Mouse (Mus musculus): ENCODE data around the gene Eps8. TPM values are rescaled to one million over a fixed set of nuclear protein-coding genes. Genes with fewer than 3 reads are reported as not detected.

Gene Eps8
- polyA plus RNA-seq, 1 experiment from 2014 or later: 18.7 TPM

GRCm38 (mm10) chr6:137547555-137547954, 107.1 kb downstream of the Eps8 start:
- no peak overlapping the region for H3K4me2 ChIP-seq
- ATAC-seq (replicated peaks; ENCODE audit: insufficient number of reproducible peaks, low FRiP score, low TSS enrichment): no peak

GRCm38 (mm10) chr6:137546101-137546500, 108.6 kb downstream of the Eps8 start:
- no peaks in the 10 kb centered on the region for H3K27me3 ChIP-seq (ENCODE audit: control insufficient read depth, insufficient read depth, low read length)
- 0 out of 2 replicates have a peak, but pooled peaks cover 5% of the 10 kb centered on the region for H3K9me3 ChIP-seq (replicated peaks; ENCODE audit: control insufficient read depth, low read length)
- no peak overlapping the region for H3K4me3 ChIP-seq (ENCODE audit: low read depth, low read length)
- H3K4me1 ChIP-seq (ENCODE audit: control insufficient read depth, insufficient read depth, low read length): peaks cover 19% of the 10 kb centered on the region
- no peak for ATAC-seq (replicated peaks; ENCODE audit: insufficient number of reproducible peaks, low FRiP score, low TSS enrichment)
- no peak overlapping the region for H3K27ac ChIP-seq (ENCODE audit: low read depth, low read length)
- H3K36me3 ChIP-seq (ENCODE audit: control insufficient read depth, insufficient read depth, low read length): no peaks in the 10 kb centered on the region
- H3K9ac ChIP-seq (ENCODE audit: low read depth, low read length): no peak overlapping the region
- no peak overlapping the region for H3K4me2 ChIP-seq
- WGBS (ENCODE audit: insufficient replicate concordance): 86% methylated on average over 6 of the region's 6 CpGs

More at GRCm38 (mm10) chr6:137547555-137547954, 107.1 kb downstream of the Eps8 start:
- Histone ChIP-seq H3K27me3 (ENCODE audit: control insufficient read depth, insufficient read depth, low read length) (no peaks in the 10 kb centered on the region), H3K36me3 (ENCODE audit: control insufficient read depth, insufficient read depth, low read length) (no peaks in the 10 kb centered on the region), H3K9me3 (replicated peaks; ENCODE audit: control insufficient read depth, low read length) (0 out of 2 replicates have a peak, but pooled peaks cover 5% of the 10 kb centered on the region), H3K27ac (ENCODE audit: low read depth, low read length) (no peak overlapping the region), H3K9ac (ENCODE audit: low read depth, low read length) (no peak overlapping the region), H3K4me3 (ENCODE audit: low read depth, low read length) (no peak overlapping the region), H3K4me1 (ENCODE audit: control insufficient read depth, insufficient read depth, low read length) (peaks cover 15% of the 10 kb centered on the region)
- 47% methylated on average over 2 of the region's 2 CpGs for WGBS (ENCODE audit: insufficient replicate concordance)

DNA sequence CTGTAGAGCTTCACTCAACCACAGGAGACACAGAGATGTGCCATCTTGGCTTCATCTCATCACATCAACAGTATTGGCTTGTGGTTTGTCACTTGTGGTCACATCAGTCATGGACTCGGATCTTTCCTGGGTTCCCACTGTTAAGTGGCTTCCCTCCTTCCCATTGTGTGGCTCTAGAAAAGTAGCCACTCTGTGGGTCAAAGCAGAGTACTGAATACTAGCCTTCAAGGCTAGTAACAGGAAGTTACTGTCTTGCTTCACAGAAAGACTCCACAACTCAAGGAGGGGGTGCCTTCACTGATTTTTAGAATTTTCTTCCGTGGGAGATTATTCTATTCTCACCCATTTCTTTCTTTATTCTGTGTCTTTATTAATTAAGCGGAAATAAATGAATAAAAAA, 109.3 kb downstream of the Eps8 start:
- ATAC-seq (replicated peaks; ENCODE audit: insufficient number of reproducible peaks, low FRiP score, low TSS enrichment): no peak
- WGBS (ENCODE audit: insufficient replicate concordance): 88% methylated on average over 3 of the region's 3 CpGs

GRCm38 (mm10) chr6:137542231-137543152, 112.2 kb downstream of the Eps8 start:
- Histone ChIP-seq H3K4me3 (ENCODE audit: low read depth, low read length) (no peak overlapping the region), H3K9ac (ENCODE audit: low read depth, low read length) (0 out of 2 replicates have a peak overlapping the region, but pooled peaks have one; percentile 30), H3K9me3 (replicated peaks; ENCODE audit: control insufficient read depth, low read length) (0 out of 2 replicates have a peak, but pooled peaks cover 5% of the 10 kb centered on the region), H3K27ac (ENCODE audit: low read depth, low read length) (no peak overlapping the region), H3K4me1 (ENCODE audit: control insufficient read depth, insufficient read depth, low read length) (peaks cover 17% of the 10 kb centered on the region), H3K36me3 (ENCODE audit: control insufficient read depth, insufficient read depth, low read length) (no peaks in the 10 kb centered on the region), H3K27me3 (ENCODE audit: control insufficient read depth, insufficient read depth, low read length) (no peaks in the 10 kb centered on the region), H3K4me2 (peak overlapping the region; percentile 38)
- no peak for ATAC-seq (replicated peaks; ENCODE audit: insufficient number of reproducible peaks, low FRiP score, low TSS enrichment)
- 6% methylated on average over 10 of the region's 10 CpGs for WGBS (ENCODE audit: insufficient replicate concordance)

More for the DNA sequence above, 109.3 kb downstream of the Eps8 start:
- no peak overlapping the region for H3K4me2 ChIP-seq
- no peaks in the 10 kb centered on the region for H3K27me3 ChIP-seq (ENCODE audit: control insufficient read depth, insufficient read depth, low read length)
- no peak overlapping the region for H3K27ac ChIP-seq (ENCODE audit: low read depth, low read length)
- H3K9ac ChIP-seq (ENCODE audit: low read depth, low read length): no peak overlapping the region
- 0 out of 2 replicates have a peak, but pooled peaks cover 5% of the 10 kb centered on the region for H3K9me3 ChIP-seq (replicated peaks; ENCODE audit: control insufficient read depth, low read length)
- H3K4me1 ChIP-seq (ENCODE audit: control insufficient read depth, insufficient read depth, low read length): peaks cover 22% of the 10 kb centered on the region
- no peak overlapping the region for H3K4me3 ChIP-seq (ENCODE audit: low read depth, low read length)
- H3K36me3 ChIP-seq (ENCODE audit: control insufficient read depth, insufficient read depth, low read length): no peaks in the 10 kb centered on the region

DNA sequence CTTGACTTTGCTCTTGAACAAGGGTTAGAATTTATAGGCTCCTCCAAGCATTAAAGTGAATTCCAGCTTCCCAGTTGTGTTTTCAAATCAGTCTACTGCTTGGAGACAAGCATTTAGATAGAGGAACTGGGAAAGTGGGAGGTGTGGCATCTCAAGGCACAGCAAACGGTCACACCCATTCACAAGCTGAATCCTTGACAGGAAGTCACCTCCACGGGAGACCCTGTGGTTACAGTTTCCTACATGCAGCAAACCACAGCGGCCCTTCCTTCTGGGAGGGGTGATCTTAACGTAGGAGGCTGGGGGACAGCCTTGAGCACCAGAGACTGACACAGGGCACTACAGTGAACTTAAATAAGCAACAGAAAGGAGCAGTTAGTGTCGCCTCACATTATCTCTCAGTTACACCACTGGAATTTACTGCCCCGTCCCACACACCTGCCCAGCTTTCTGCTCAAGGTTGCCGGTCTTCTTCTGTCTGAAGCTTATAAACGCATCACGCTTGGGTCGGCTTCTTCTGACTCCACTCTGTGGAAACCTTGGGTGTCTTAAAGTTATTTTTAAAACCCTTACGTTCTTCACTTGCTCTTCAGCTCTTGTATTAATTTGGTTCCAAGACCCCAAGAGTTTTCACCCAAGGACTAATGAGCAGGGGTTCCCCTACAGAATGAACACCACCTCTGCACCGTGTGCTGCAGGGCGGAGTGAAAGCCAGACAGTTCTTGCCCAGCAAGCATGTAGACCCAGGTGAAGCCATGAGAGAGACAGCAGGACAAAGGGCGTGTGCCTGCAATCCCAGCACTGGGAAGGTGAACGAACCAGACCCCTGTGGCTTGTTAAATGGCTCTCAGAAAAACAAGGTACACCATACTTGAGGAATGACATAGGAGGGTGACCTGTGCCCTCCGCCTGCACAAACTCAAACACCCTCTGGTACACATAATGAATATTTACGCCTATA, 113.2 kb downstream of the Eps8 start:
- H3K4me2 ChIP-seq: no peak overlapping the region
- whole genome bisulfite sequencing (ENCODE audit: insufficient replicate concordance): 44% methylated on average over 17 of the region's 17 CpGs
- ATAC-seq (replicated peaks; ENCODE audit: insufficient number of reproducible peaks, low FRiP score, low TSS enrichment): no peak

DNA sequence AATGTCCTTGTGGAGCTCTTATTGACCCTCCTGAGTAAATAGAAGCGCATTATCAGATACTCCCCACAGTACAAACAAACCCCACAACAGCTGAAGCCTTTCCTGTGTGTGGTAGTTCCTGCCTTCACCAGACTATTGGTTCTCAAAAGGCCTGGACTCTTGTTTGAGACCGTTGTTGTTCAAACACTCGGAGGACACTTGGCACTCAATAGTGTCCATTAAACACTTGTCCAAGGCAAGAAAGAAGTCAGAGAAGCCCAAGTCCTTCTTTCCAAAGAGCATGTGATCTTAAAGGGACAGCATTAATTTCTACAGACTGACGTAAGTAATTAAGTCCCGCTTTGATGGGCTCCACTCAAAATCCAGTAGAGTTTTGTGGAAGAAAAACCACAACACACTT, 113.9 kb downstream of the Eps8 start:
- peaks cover 16% of the 10 kb centered on the region for H3K4me1 ChIP-seq (ENCODE audit: control insufficient read depth, insufficient read depth, low read length)
- H3K9me3 ChIP-seq (replicated peaks; ENCODE audit: control insufficient read depth, low read length): 0 out of 2 replicates have a peak, but pooled peaks cover 5% of the 10 kb centered on the region
- H3K27me3 ChIP-seq (ENCODE audit: control insufficient read depth, insufficient read depth, low read length): no peaks in the 10 kb centered on the region
- no peak overlapping the region for H3K4me3 ChIP-seq (ENCODE audit: low read depth, low read length)
- H3K4me2 ChIP-seq: no peak overlapping the region
- ATAC-seq (replicated peaks; ENCODE audit: insufficient number of reproducible peaks, low FRiP score, low TSS enrichment): no peak
- WGBS (ENCODE audit: insufficient replicate concordance): 80% methylated on average over 5 of the region's 5 CpGs
- H3K36me3 ChIP-seq (ENCODE audit: control insufficient read depth, insufficient read depth, low read length): no peaks in the 10 kb centered on the region
- no peak overlapping the region for H3K27ac ChIP-seq (ENCODE audit: low read depth, low read length)
- H3K9ac ChIP-seq (ENCODE audit: low read depth, low read length): no peak overlapping the region

More for the DNA sequence above, 113.2 kb downstream of the Eps8 start:
- H3K4me1 ChIP-seq (ENCODE audit: control insufficient read depth, insufficient read depth, low read length): peaks cover 16% of the 10 kb centered on the region
- no peak overlapping the region for H3K27ac ChIP-seq (ENCODE audit: low read depth, low read length)
- H3K27me3 ChIP-seq (ENCODE audit: control insufficient read depth, insufficient read depth, low read length): no peaks in the 10 kb centered on the region
- no peaks in the 10 kb centered on the region for H3K36me3 ChIP-seq (ENCODE audit: control insufficient read depth, insufficient read depth, low read length)
- H3K9ac ChIP-seq (ENCODE audit: low read depth, low read length): no peak overlapping the region
- no peak overlapping the region for H3K4me3 ChIP-seq (ENCODE audit: low read depth, low read length)
- H3K9me3 ChIP-seq (replicated peaks; ENCODE audit: control insufficient read depth, low read length): 0 out of 2 replicates have a peak, but pooled peaks cover 5% of the 10 kb centered on the region

DNA sequence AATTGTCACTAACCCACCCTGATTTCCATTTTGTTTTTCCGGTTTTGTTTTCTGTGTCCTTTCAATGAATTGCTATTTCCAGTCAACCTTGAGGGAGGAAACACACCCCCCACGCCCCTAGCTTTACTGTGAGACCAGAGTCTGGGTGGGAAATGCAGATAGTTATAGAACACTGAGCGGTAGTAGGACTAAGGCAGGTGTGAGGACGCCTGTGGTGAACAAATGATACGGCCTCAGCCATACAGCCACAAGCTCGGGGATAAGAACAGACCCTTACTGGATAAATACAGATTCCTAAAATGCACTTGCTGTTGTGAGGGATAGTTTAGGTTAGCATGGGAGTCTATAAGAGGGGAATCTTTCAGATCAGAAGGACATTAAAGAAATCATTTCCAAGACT, 114.3 kb downstream of the Eps8 start:
- H3K4me1 ChIP-seq (ENCODE audit: control insufficient read depth, insufficient read depth, low read length): peaks cover 16% of the 10 kb centered on the region
- no peak for ATAC-seq (replicated peaks; ENCODE audit: insufficient number of reproducible peaks, low FRiP score, low TSS enrichment)
- 73% methylated on average over 6 of the region's 6 CpGs for WGBS (ENCODE audit: insufficient replicate concordance)
- H3K4me2 ChIP-seq: no peak overlapping the region
- 0 out of 2 replicates have a peak, but pooled peaks cover 5% of the 10 kb centered on the region for H3K9me3 ChIP-seq (replicated peaks; ENCODE audit: control insufficient read depth, low read length)
- no peak overlapping the region for H3K4me3 ChIP-seq (ENCODE audit: low read depth, low read length)
- no peak overlapping the region for H3K9ac ChIP-seq (ENCODE audit: low read depth, low read length)
- no peak overlapping the region for H3K27ac ChIP-seq (ENCODE audit: low read depth, low read length)
- H3K36me3 ChIP-seq (ENCODE audit: control insufficient read depth, insufficient read depth, low read length): no peaks in the 10 kb centered on the region
- no peaks in the 10 kb centered on the region for H3K27me3 ChIP-seq (ENCODE audit: control insufficient read depth, insufficient read depth, low read length)

DNA sequence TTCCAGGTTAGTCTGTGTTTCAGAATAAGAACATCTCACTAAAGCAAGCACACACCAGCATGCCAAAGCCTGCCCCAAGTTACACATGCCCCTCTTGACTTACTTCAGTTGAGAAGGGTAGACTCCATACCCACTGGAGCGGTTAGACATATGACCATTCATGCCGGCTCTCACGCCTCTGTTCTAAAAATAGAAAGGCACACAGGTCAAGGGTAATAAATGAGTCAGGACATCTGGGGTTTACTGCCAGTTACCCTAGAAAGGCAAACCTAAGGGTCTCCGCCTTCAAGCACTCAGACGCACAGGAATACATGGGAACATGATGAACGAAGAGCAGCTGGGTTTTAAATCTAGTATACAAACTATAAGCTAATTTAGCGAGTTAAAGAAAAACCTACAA, 115.5 kb downstream of the Eps8 start:
- Histone ChIP-seq H3K9me3 (replicated peaks; ENCODE audit: control insufficient read depth, low read length) (no peaks in the 10 kb centered on the region), H3K9ac (ENCODE audit: low read depth, low read length) (no peak overlapping the region), H3K4me2 (no peak overlapping the region), H3K27ac (ENCODE audit: low read depth, low read length) (no peak overlapping the region), H3K4me3 (ENCODE audit: low read depth, low read length) (no peak overlapping the region), H3K4me1 (ENCODE audit: control insufficient read depth, insufficient read depth, low read length) (peaks cover 16% of the 10 kb centered on the region), H3K36me3 (ENCODE audit: control insufficient read depth, insufficient read depth, low read length) (no peaks in the 10 kb centered on the region), H3K27me3 (ENCODE audit: control insufficient read depth, insufficient read depth, low read length) (no peaks in the 10 kb centered on the region)
- WGBS (ENCODE audit: insufficient replicate concordance): 65% methylated on average over 7 of the region's 7 CpGs
- no peak for ATAC-seq (replicated peaks; ENCODE audit: insufficient number of reproducible peaks, low FRiP score, low TSS enrichment)
